Mouse (Mus musculus): ENCODE data around the gene Sema5b. TPM values are rescaled to one million over a fixed set of nuclear protein-coding genes. Genes with fewer than 3 reads are reported as not detected.

The Sema5b gene
- polyA plus RNA-seq, 1 experiment from 2014 or later = 16.7 TPM

- 48% methylated on average over 2 of the region's 2 CpGs for WGBS
- ATAC-seq (ENCODE audit: low FRiP score) = no peak
These were observed 92.1 kb downstream of the Sema5b start for GRCm38 (mm10) chr16:35633058-35633457.

DNA sequence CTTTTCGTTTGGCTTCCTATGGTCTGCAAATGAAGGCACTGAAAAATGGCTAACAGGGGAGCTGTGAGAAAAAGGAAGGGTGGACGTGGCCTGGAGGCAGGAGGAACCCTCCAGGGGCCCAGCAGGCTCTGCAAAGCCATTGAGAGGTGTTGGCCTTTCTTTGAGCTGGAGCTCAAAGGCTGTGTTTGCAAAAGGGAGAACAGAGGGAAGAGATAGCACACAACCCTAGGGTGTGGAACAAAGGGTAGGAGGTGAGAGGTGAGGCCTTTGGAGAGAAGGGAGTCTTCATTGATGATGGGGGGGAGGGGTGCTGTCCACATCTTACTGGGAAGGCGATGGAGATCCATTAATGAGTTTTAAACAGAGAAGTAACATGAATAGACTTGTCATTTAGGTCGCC, 94.0 kb downstream of the Sema5b start:
- no peak overlapping the region for H3K4me2 ChIP-seq (replicated peaks)
- H3K4me3 ChIP-seq (replicated peaks; ENCODE audit: low read length) = no peak overlapping the region
- no peak for DNase-seq (ENCODE audit: low spot score)
- no peak for ATAC-seq (ENCODE audit: low FRiP score)
- WGBS = 54% methylated on average over 4 of the region's 4 CpGs
- peaks cover 8% of the 10 kb centered on the region; the same call in 1 of the 2 replicates for H3K4me1 ChIP-seq (replicated peaks; ENCODE audit: control insufficient read depth, insufficient read depth, low read length)
- H3K9ac ChIP-seq = no peak overlapping the region
- H3K9me3 ChIP-seq (ENCODE audit: control insufficient read depth, low read length) = no peaks in the 10 kb centered on the region
- H3K27me3 ChIP-seq (ENCODE audit: control insufficient read depth, insufficient read depth, low read length) = no peaks in the 10 kb centered on the region
- H3K27ac ChIP-seq = no peak overlapping the region
- H3K36me3 ChIP-seq (replicated peaks; ENCODE audit: control insufficient read depth, insufficient read depth) = no peaks in the 10 kb centered on the region

More at GRCm38 (mm10) chr16:35633058-35633457, 92.1 kb downstream of the Sema5b start:
- no peak overlapping the region for H3K9ac ChIP-seq
- no peaks in the 10 kb centered on the region for H3K9me3 ChIP-seq (ENCODE audit: control insufficient read depth, low read length)
- no peaks in the 10 kb centered on the region for H3K27me3 ChIP-seq (ENCODE audit: control insufficient read depth, insufficient read depth, low read length)
- peaks cover 8% of the 10 kb centered on the region; the same call in 1 of the 2 replicates for H3K4me1 ChIP-seq (replicated peaks; ENCODE audit: control insufficient read depth, insufficient read depth, low read length)
- H3K36me3 ChIP-seq (replicated peaks; ENCODE audit: control insufficient read depth, insufficient read depth) = no peaks in the 10 kb centered on the region; the same call in 1 of the 2 replicates
- H3K4me2 ChIP-seq (replicated peaks) = no peak overlapping the region
- no peak overlapping the region for H3K27ac ChIP-seq
- no peak overlapping the region for H3K4me3 ChIP-seq (replicated peaks; ENCODE audit: low read length)
- no peak for DNase-seq (ENCODE audit: low spot score)

- DNase-seq (ENCODE audit: low spot score) (no peak), ATAC-seq (ENCODE audit: low FRiP score) (no peak)
- H3K36me3 ChIP-seq (replicated peaks; ENCODE audit: control insufficient read depth, insufficient read depth) = no peaks in the 10 kb centered on the region
- H3K27me3 ChIP-seq (ENCODE audit: control insufficient read depth, insufficient read depth, low read length) = no peaks in the 10 kb centered on the region
- no peak overlapping the region for H3K27ac ChIP-seq
- H3K9me3 ChIP-seq (ENCODE audit: control insufficient read depth, low read length) = no peaks in the 10 kb centered on the region
- H3K4me3 ChIP-seq (replicated peaks; ENCODE audit: low read length) = no peak overlapping the region
- no peak overlapping the region for H3K4me2 ChIP-seq (replicated peaks)
- H3K9ac ChIP-seq = no peak overlapping the region
- 82% methylated on average over 3 of the region's 3 CpGs for WGBS
- H3K4me1 ChIP-seq (replicated peaks; ENCODE audit: control insufficient read depth, insufficient read depth, low read length) = no peaks in the 10 kb centered on the region
These were observed 98.6 kb downstream of the Sema5b start for GRCm38 (mm10) chr16:35639505-35639904.

DNA sequence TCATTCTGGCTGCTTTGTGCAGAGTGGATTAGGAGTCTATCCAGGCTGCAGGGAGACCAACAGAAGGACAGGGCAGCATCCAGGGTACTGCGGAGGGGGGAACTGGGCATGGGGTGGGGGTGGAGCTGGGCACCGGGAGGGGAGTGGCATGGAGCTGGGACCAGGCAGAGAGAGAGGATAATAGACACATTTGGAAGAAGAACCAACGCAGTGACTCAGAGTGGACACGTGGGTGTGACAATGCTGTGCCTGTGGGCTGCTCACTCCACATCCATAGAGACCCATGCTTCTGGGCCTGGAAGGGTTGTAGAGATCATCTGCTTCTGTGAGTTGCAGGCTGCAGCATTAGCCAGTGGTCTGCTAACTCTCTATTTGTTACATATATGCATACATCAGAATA, 107.9 kb downstream of the Sema5b start:
- Histone ChIP-seq H3K4me2 (replicated peaks) (no peak overlapping the region), H3K27ac (no peak overlapping the region), H3K27me3 (ENCODE audit: control insufficient read depth, insufficient read depth, low read length) (no peaks in the 10 kb centered on the region), H3K4me1 (replicated peaks; ENCODE audit: control insufficient read depth, insufficient read depth, low read length) (no peaks in the 10 kb centered on the region), H3K36me3 (replicated peaks; ENCODE audit: control insufficient read depth, insufficient read depth) (no peaks in the 10 kb centered on the region), H3K4me3 (replicated peaks; ENCODE audit: low read length) (no peak overlapping the region), H3K9ac (no peak overlapping the region), H3K9me3 (ENCODE audit: control insufficient read depth, low read length) (no peaks in the 10 kb centered on the region)
- WGBS = 87% methylated on average over 4 of the region's 4 CpGs
- DNase-seq (ENCODE audit: low spot score) = no peak
- no peak for ATAC-seq (ENCODE audit: low FRiP score)

DNA sequence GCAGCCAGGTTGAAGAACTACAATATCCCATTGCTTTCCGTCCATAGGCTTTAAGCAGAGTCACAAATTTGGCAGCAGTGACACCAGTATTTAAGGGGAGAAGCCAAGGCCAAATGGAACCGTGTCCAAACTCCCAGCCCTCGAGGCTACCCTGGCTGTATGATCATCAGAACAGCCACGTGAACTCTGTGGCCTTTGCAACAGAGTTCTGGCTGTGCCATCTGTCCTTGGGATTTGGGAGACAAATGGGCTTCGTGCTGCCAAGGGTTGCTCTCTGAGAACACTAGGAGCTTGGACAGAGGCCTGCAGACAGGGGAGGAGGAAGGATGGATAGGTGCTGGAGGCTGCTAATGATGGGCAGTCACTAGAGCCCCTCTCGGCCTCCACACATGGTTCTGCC, 111.3 kb downstream of the Sema5b start:
- H3K9ac ChIP-seq = no peak overlapping the region
- peak; percentile 28; the same call in 1 of the 2 replicates for ATAC-seq (ENCODE audit: low FRiP score)
- DNase-seq (ENCODE audit: low spot score) = no peak
- H3K27me3 ChIP-seq (ENCODE audit: control insufficient read depth, insufficient read depth, low read length) = no peaks in the 10 kb centered on the region
- H3K27ac ChIP-seq = no peak overlapping the region
- no peaks in the 10 kb centered on the region for H3K4me1 ChIP-seq (replicated peaks; ENCODE audit: control insufficient read depth, insufficient read depth, low read length)
- no peak overlapping the region for H3K4me2 ChIP-seq (replicated peaks)
- H3K36me3 ChIP-seq (replicated peaks; ENCODE audit: control insufficient read depth, insufficient read depth) = no peaks in the 10 kb centered on the region
- no peak overlapping the region for H3K4me3 ChIP-seq (replicated peaks; ENCODE audit: low read length)
- no peaks in the 10 kb centered on the region for H3K9me3 ChIP-seq (ENCODE audit: control insufficient read depth, low read length)
- WGBS = 51% methylated on average over 6 of the region's 6 CpGs

DNA sequence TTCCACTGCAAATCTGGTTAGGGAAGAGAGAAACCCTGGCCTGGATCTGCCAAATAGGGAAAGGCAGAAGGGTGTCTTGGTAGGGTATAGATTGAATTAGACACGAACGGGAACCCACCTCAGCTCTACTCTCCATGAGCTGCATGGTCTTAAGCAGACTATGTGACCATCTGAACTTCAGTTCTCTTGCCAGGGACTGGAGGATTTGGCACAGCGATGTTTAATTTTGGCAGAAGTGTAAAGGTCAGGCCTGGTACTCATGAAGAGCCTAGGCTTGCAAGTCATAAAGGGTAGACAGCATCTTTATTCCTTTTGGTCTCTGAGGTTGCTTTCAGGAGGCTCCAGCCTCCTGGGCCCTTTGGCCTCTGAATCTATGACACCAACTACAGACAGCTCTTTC, 111.8 kb downstream of the Sema5b start:
- DNase-seq (ENCODE audit: low spot score) (no peak), ATAC-seq (ENCODE audit: low FRiP score) (no peak)
- Histone ChIP-seq H3K9me3 (ENCODE audit: control insufficient read depth, low read length) (no peaks in the 10 kb centered on the region), H3K27me3 (ENCODE audit: control insufficient read depth, insufficient read depth, low read length) (no peaks in the 10 kb centered on the region), H3K9ac (no peak overlapping the region), H3K4me3 (replicated peaks; ENCODE audit: low read length) (no peak overlapping the region), H3K4me2 (replicated peaks) (no peak overlapping the region), H3K27ac (no peak overlapping the region), H3K4me1 (replicated peaks; ENCODE audit: control insufficient read depth, insufficient read depth, low read length) (no peaks in the 10 kb centered on the region), H3K36me3 (replicated peaks; ENCODE audit: control insufficient read depth, insufficient read depth) (no peaks in the 10 kb centered on the region)
- 90% methylated on average over 3 of the region's 3 CpGs for WGBS

GRCm38 (mm10) chr16:35653951-35654350, 113.0 kb downstream of the Sema5b start:
- DNase-seq (ENCODE audit: low spot score) (no peak), ATAC-seq (ENCODE audit: low FRiP score) (no peak)
- Histone ChIP-seq H3K27ac (no peak overlapping the region), H3K4me1 (replicated peaks; ENCODE audit: control insufficient read depth, insufficient read depth, low read length) (no peaks in the 10 kb centered on the region), H3K27me3 (ENCODE audit: control insufficient read depth, insufficient read depth, low read length) (no peaks in the 10 kb centered on the region), H3K4me2 (replicated peaks) (no peak overlapping the region), H3K9ac (no peak overlapping the region), H3K9me3 (ENCODE audit: control insufficient read depth, low read length) (no peaks in the 10 kb centered on the region), H3K36me3 (replicated peaks; ENCODE audit: control insufficient read depth, insufficient read depth) (no peaks in the 10 kb centered on the region), H3K4me3 (replicated peaks; ENCODE audit: low read length) (no peak overlapping the region)
- WGBS = 80% methylated on average over 5 of the region's 5 CpGs

- ATAC-seq (ENCODE audit: low FRiP score) (no peak), DNase-seq (ENCODE audit: low spot score) (no peak)
- Histone ChIP-seq H3K4me3 (replicated peaks; ENCODE audit: low read length) (peak overlapping the region; percentile 17), H3K36me3 (replicated peaks; ENCODE audit: control insufficient read depth, insufficient read depth) (peaks cover 13% of the 10 kb centered on the region; the same call in 1 of the 2 replicates), H3K4me1 (replicated peaks; ENCODE audit: control insufficient read depth, insufficient read depth, low read length) (no peaks in the 10 kb centered on the region), H3K27ac (no peak overlapping the region), H3K9ac (no peak overlapping the region), H3K27me3 (ENCODE audit: control insufficient read depth, insufficient read depth, low read length) (peaks cover 10% of the 10 kb centered on the region), H3K4me2 (replicated peaks) (peak overlapping the region; percentile 40), H3K9me3 (ENCODE audit: control insufficient read depth, low read length) (no peaks in the 10 kb centered on the region)
- WGBS = 33% methylated on average over 35 of the region's 36 CpGs
These were observed 119.3 kb downstream of the Sema5b start for GRCm38 (mm10) chr16:35660222-35660621.

DNA sequence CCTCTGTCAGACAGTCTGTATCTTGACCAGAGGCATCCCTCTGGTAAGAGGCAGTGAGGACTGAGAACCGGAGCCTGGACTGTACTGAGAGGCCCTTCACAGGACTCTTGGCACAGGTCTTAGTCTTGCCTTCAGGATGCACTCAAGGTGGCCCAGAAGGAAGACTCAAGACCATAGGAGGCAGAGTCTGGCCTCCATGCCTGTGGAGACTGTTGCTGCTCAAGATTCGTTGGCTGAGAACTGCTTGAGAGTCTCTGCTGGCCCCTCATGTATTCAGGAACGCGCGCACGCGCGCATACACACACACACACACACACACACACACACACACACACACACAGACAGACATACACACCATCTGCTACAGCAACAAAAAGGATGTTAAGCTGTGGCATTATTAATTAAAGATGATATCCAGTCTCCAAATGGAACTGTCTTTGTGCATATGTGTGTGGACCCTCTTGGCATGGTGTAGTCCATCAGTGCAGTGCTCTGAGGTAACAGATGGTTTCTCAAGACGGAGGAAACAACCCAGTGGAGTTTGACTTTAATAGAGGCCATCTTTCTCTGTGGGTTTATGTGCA, 123.0 kb downstream of the Sema5b start:
- WGBS = 89% methylated on average over 9 of the region's 9 CpGs
- DNase-seq (ENCODE audit: low spot score) = no peak
- Histone ChIP-seq H3K4me1 (replicated peaks; ENCODE audit: control insufficient read depth, insufficient read depth, low read length) (no peaks in the 10 kb centered on the region), H3K9ac (no peak overlapping the region), H3K4me3 (replicated peaks; ENCODE audit: low read length) (no peak overlapping the region), H3K4me2 (replicated peaks) (no peak overlapping the region), H3K27me3 (ENCODE audit: control insufficient read depth, insufficient read depth, low read length) (peaks cover 10% of the 10 kb centered on the region), H3K36me3 (replicated peaks; ENCODE audit: control insufficient read depth, insufficient read depth) (peaks cover 13% of the 10 kb centered on the region; the same call in 1 of the 2 replicates), H3K27ac (no peak overlapping the region), H3K9me3 (ENCODE audit: control insufficient read depth, low read length) (no peaks in the 10 kb centered on the region)
- ATAC-seq (ENCODE audit: low FRiP score) = no peak

- no peak for DNase-seq (ENCODE audit: low spot score)
- ATAC-seq (ENCODE audit: low FRiP score) = no peak
- no peaks in the 10 kb centered on the region for H3K9me3 ChIP-seq (ENCODE audit: control insufficient read depth, low read length)
- H3K9ac ChIP-seq = no peak overlapping the region
- H3K27me3 ChIP-seq (ENCODE audit: control insufficient read depth, insufficient read depth, low read length) = peaks cover 6% of the 10 kb centered on the region
- 92% methylated on average over 4 of the region's 4 CpGs for WGBS
- H3K4me1 ChIP-seq (replicated peaks; ENCODE audit: control insufficient read depth, insufficient read depth, low read length) = no peaks in the 10 kb centered on the region
- H3K36me3 ChIP-seq (replicated peaks; ENCODE audit: control insufficient read depth, insufficient read depth) = peaks cover 13% of the 10 kb centered on the region; the same call in 1 of the 2 replicates
- H3K27ac ChIP-seq = no peak overlapping the region
- no peak overlapping the region for H3K4me3 ChIP-seq (replicated peaks; ENCODE audit: low read length)
- H3K4me2 ChIP-seq (replicated peaks) = no peak overlapping the region
These were observed 123.9 kb downstream of the Sema5b start for GRCm38 (mm10) chr16:35664847-35665246.
